Mouse (Mus musculus): ENCODE data around the gene Olfr294. TPM values are rescaled to one million over a fixed set of nuclear protein-coding genes. Genes with fewer than 3 reads are reported as not detected.

The Olfr294 gene
- polyA plus RNA-seq (2017; shearing (Covaris generic)), result not detected

DNA sequence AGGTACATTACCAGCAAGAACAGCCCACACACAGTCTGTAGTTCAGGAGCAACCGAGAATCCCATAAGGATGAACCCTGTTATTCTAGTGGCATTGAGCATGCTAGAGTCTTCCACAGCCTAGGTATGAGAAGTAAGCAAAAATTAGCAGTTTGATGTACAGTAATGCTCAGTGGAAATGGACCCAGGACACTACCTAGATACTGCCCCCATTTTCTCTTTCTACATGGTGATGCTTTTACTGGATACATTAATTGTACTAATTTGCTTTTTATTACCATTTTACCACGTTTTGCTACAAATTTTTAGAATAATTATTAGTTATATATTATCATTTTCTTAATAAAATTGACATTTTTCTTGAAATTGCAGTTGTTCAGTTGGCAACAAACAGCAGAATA is at the start of gene Olfr294:
TSS of gene Olfr294 (minus strand) at position 101 of the 400 bp plus-strand sequence.

DNA sequence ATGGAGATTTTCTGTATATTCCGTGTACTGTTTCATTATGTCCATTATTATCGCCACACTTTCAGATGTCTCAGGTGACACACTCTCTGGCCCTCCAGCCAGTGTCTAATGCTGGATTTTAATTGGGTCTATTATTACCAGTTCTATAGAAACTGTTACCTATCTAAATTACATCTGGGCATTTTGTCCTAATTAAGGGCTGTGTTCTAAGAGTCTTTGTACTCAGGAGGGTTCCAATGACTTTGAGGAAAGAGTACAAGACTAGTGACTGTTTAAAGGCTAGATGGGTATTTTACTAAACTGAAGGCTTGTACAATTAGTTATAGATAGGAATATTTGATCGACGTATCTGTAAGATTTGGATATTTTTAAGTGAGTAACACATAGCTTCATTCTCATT is 32.3 kb upstream of the Olfr294 start, which contains the start of gene Olfr293:
TSS of gene Olfr293 (plus strand) at position 301 of the 400 bp plus-strand sequence.

DNA sequence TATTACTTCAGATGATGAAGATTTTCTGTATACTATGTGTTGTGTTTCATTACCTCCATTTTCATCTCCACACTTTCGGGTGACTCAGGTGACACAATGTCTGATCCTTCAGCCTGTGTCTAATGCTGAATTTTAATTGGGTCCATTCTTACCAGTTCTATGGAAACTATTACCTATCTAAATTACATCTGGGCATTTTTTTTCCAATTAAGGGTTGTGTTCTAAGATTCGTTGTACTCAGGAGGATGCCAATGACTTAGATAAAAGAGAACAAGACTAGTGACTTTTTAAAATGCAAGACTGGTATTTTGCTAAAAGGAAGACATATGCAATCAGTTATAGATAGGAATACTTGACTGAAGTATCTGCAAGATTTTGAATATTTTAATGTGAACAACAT is 32.9 kb downstream of the Olfr294 start, which contains the start of gene Olfr295:
TSS of gene Olfr295 (plus strand) at position 301 of the 400 bp plus-strand sequence.

Other genes starting within 250 kb of the Olfr294 start
- not detected for gene Olfr305, start 249.7 kb downstream of the Olfr294 start, polyA plus RNA-seq (2017; shearing (Covaris generic))
- gene Olfr304, start 230.0 kb downstream of the Olfr294 start, polyA plus RNA-seq (2017; shearing (Covaris generic)), result not detected
- gene Olfr303, start 218.9 kb downstream of the Olfr294 start, polyA plus RNA-seq (2017; shearing (Covaris generic)), result not detected
- gene Olfr301, start 212.8 kb downstream of the Olfr294 start, polyA plus RNA-seq (2017; shearing (Covaris generic)), result not detected
- not detected for gene Olfr299, start 156.7 kb downstream of the Olfr294 start, polyA plus RNA-seq (2017; shearing (Covaris generic))
- gene Olfr298, start 124.2 kb downstream of the Olfr294 start, polyA plus RNA-seq (2017; shearing (Covaris generic)), result not detected
- not detected for gene Olfr297, start 96.7 kb downstream of the Olfr294 start, polyA plus RNA-seq (2017; shearing (Covaris generic))
- 0.04 TPM for gene Olfr295, start 32.8 kb downstream of the Olfr294 start, polyA plus RNA-seq (2017; shearing (Covaris generic))
- gene Olfr293, start 32.4 kb upstream of the Olfr294 start, polyA plus RNA-seq (2017; shearing (Covaris generic)), result not detected
- not detected for gene Olfr292, start 71.7 kb upstream of the Olfr294 start, polyA plus RNA-seq (2017; shearing (Covaris generic))
- not detected for gene Folh1, start 159.3 kb upstream of the Olfr294 start, polyA plus RNA-seq (2017; shearing (Covaris generic))
- 0.04 TPM for gene Vmn2r77, start 178.4 kb upstream of the Olfr294 start, polyA plus RNA-seq (2017; shearing (Covaris generic))

Measured in CD4-positive, CD25-positive, alpha-beta regulatory T cell (primary cell).